ENCODE assay signal across 12 mouse cellular contexts in the genomic region with DNA sequence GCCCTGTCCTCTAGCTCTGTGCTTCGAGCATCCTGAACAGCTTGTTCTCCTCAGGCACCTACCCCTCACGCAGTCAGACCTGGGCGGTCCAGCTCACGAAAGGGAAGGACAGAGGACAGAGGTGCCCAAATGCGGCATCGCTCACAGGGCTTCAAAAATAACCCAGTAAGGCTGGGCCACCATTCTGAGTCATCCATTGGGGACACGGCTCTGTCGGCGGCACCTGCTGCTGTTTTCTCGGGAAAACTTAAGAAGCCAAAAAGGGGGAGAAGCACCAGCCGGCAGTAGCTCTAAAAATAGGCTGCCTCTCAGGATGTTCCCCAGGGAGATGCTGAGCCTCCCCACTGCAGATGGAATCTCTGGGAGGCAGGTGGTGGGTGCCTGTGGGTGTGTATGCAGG. TPM values are rescaled to one million over a fixed set of nuclear protein-coding genes. Genes with fewer than 3 reads are reported as not detected.
A peak's percentile ranks its signal among the peaks of the same experiment; 100 is the strongest.
DNase-seq lines count a peak whose midpoint lies in the region; ATAC-seq and TF ChIP-seq lines count a peak whose summit lies in the region.
"Had no signal": no experiment of that assay in that cellular context is flagged by ENCODE, and none has a peak within 500 bp of the region (broad histone marks: within the 10 kb centered on the region; RNA-seq: fewer than 3 reads in every experiment).

No protein-coding gene starts in this region.

- no peaks in the 10 kb centered on the region for H3K9me3 ChIP-seq in hindbrain, postnatal 0 days (ENCODE audit: low read length)
- H3K9me3 ChIP-seq in hindbrain, embryonic 13.5 days, result no peaks in the 10 kb centered on the region
- H3K9me3 ChIP-seq: intestine, embryonic 15.5 days; lung, embryonic 15.5 days had no signal

- no peak for TF ChIP-seq CTCF in hindbrain, postnatal 0 days (IDR thresholded peaks at IDR 0.05; ENCODE audit: low read depth)
- no peak for TF ChIP-seq CTCF in olfactory bulb, adult 2 months (IDR thresholded peaks at IDR 0.05; ENCODE audit: insufficient read depth, low read depth, low read length)

- peak; percentile 60 to 63 for DNase-seq in cerebellum, adult 18-20 months
- no peak for DNase-seq in cerebellum, adult 11-12 months
- no peak for DNase-seq in hindbrain, postnatal 0 days (ENCODE audit: low spot score)
- DNase-seq in layer of hippocampus, adult 8-10 months (ENCODE audit: low spot score in 2 of 2), result peak; percentile 72 to 80
- no peak for DNase-seq in spleen, postnatal 4 days (ENCODE audit: low spot score in 2 of 2)
- DNase-seq in lung, postnatal 36 days, result no peak
- DNase-seq: thymus, postnatal 36 days had no signal

- H3K9ac ChIP-seq in hindbrain, postnatal 0 days (replicated peaks; ENCODE audit: low read length), result no peak overlapping the region
- H3K9ac ChIP-seq in hindbrain, embryonic 13.5 days, result no peak overlapping the region
- H3K9ac ChIP-seq: intestine, embryonic 15.5 days; lung, embryonic 15.5 days had no signal

- no peak for ATAC-seq in hindbrain, postnatal 0 days
- no peak for ATAC-seq in hindbrain, embryonic 13.5 days (ENCODE audit: low FRiP score)

- H3K4me2 ChIP-seq in hindbrain, postnatal 0 days (ENCODE audit: low read depth, low read length), result peak overlapping the region; percentile 99
- H3K4me2 ChIP-seq in hindbrain, embryonic 13.5 days, result no peak overlapping the region

- 9% methylated on average over 11 of the region's 11 CpGs for WGBS in hindbrain, postnatal 0 days
- WGBS in hindbrain, embryonic 13.5 days, result 8% methylated on average over 11 of the region's 11 CpGs
- WGBS in olfactory bulb, adult 2 months, result 7% methylated on average over 11 of the region's 11 CpGs

- no peak overlapping the region for H3K27ac ChIP-seq in hindbrain, postnatal 0 days
- H3K27ac ChIP-seq in hindbrain, embryonic 13.5 days, result no peak overlapping the region
- peak overlapping the region; percentile 87 for H3K27ac ChIP-seq in olfactory bulb, adult 2 months (ENCODE audit: insufficient read depth, low read depth, low read length)
- H3K27ac ChIP-seq: intestine, embryonic 15.5 days; lung, embryonic 15.5 days had no signal

- 0 out of 2 replicates have a peak, but pooled peaks cover 7% of the 10 kb centered on the region for H3K4me1 ChIP-seq in hindbrain, postnatal 0 days (ENCODE audit: insufficient read depth, low read length)
- H3K4me1 ChIP-seq in hindbrain, embryonic 13.5 days (replicated peaks), result peaks cover 21% of the 10 kb centered on the region
- H3K4me1 ChIP-seq in olfactory bulb, adult 2 months (ENCODE audit: control insufficient read depth, insufficient read depth, low read length), result peaks cover 24% of the 10 kb centered on the region

- H3K36me3 ChIP-seq in hindbrain, postnatal 0 days (ENCODE audit: insufficient read depth, low read length), result no peaks in the 10 kb centered on the region
- no peaks in the 10 kb centered on the region for H3K36me3 ChIP-seq in hindbrain, embryonic 13.5 days
- H3K36me3 ChIP-seq: intestine, embryonic 15.5 days; lung, embryonic 15.5 days had no signal

- TF ChIP-seq POLR2A in olfactory bulb, adult 2 months (IDR thresholded peaks at IDR 0.05; ENCODE audit: insufficient read depth, low read depth, low read length), result no peak

- H3K27me3 ChIP-seq in hindbrain, postnatal 0 days (ENCODE audit: insufficient read depth, low read length), result peaks cover 24% of the 10 kb centered on the region; the same call in 1 of the 2 replicates
- H3K27me3 ChIP-seq in hindbrain, embryonic 13.5 days, result peaks cover 73% of the 10 kb centered on the region

- no peak overlapping the region for H3K4me3 ChIP-seq in hindbrain, postnatal 0 days (ENCODE audit: low read length)
- H3K4me3 ChIP-seq in hindbrain, embryonic 13.5 days, result no peak overlapping the region
- H3K4me3 ChIP-seq in olfactory bulb, adult 2 months (ENCODE audit: insufficient read depth, low read depth, low read length), result peak overlapping the region; percentile 68
- H3K4me3 ChIP-seq: intestine, embryonic 15.5 days had no signal

RNA-seq across cellular contexts. Expression of a gene that starts 7.7 kb away (rescaled TPM):
- 2.0 and 2.3 TPM in 2 replicates for total RNA-seq in hindbrain, postnatal 0 days (2014; rRNA removed)
- polyA plus RNA-seq in hindbrain, postnatal 0 days (2015; fragmentation: Nextera tagmentation; extraction: Ambion mirVana), result 3.1 and 3.5 TPM in 2 replicates
- 2.1 and 2.8 TPM in 2 replicates for polyA plus RNA-seq in hindbrain, embryonic 13.5 days (2015; fragmentation: Nextera tagmentation; extraction: Ambion mirVana)
- 10 to 100 TPM; 17.9 to 28.0 (median 21.8) TPM for total RNA-seq in layer of hippocampus, adult 8-10 months (2022)
- polyA plus RNA-seq in olfactory bulb, adult 2 months (2012; ENCODE audit: insufficient read depth, insufficient read length, low replicate concordance, missing spikeins), result not detected in 2 replicates

RNA-seq across cellular contexts. Expression of a gene that starts 7.7 kb away (rescaled TPM):
- total RNA-seq in hindbrain, postnatal 0 days (2014; rRNA removed), result 32.9 and 44.4 TPM in 2 replicates
- 105 and 109 TPM in 2 replicates for polyA plus RNA-seq in hindbrain, postnatal 0 days (2015; fragmentation: Nextera tagmentation; extraction: Ambion mirVana)
- 109 and 115 TPM in 2 replicates for polyA plus RNA-seq in hindbrain, embryonic 13.5 days (2015; fragmentation: Nextera tagmentation; extraction: Ambion mirVana)
- 10 to 100 TPM; 48.5 to 59.0 (median 51.3) TPM for total RNA-seq in layer of hippocampus, adult 8-10 months (2022)
- polyA plus RNA-seq in olfactory bulb, adult 2 months (2012; ENCODE audit: insufficient read depth, insufficient read length, low replicate concordance, missing spikeins), result not detected in 2 replicates

RNA-seq across cellular contexts. Expression of a gene that starts 32.5 kb away (rescaled TPM):
- total RNA-seq in hindbrain, postnatal 0 days (2014; rRNA removed), result 0.32 and 0.84 TPM in 2 replicates
- polyA plus RNA-seq in hindbrain, postnatal 0 days (2015; fragmentation: Nextera tagmentation; extraction: Ambion mirVana), result 0.60 and 0.83 TPM in 2 replicates
- polyA plus RNA-seq in hindbrain, embryonic 13.5 days (2015; fragmentation: Nextera tagmentation; extraction: Ambion mirVana), result 0.35 and 0.36 TPM in 2 replicates
- under 1 TPM; 0.65 to 0.80 (median 0.74) TPM for total RNA-seq in layer of hippocampus, adult 8-10 months (2022)
- polyA plus RNA-seq in olfactory bulb, adult 2 months (2012; ENCODE audit: insufficient read depth, insufficient read length, low replicate concordance, missing spikeins), result not detected in 2 replicates
- total RNA-seq: common myeloid progenitor, adult 5-6 weeks had no signal

RNA-seq across cellular contexts. Expression of a gene that starts 49.1 kb away (rescaled TPM):
- 12.1 and 12.3 TPM in 2 replicates for total RNA-seq in hindbrain, postnatal 0 days (2014; rRNA removed)
- 14.2 and 15.3 TPM in 2 replicates for polyA plus RNA-seq in hindbrain, postnatal 0 days (2015; fragmentation: Nextera tagmentation; extraction: Ambion mirVana)
- 16.7 and 17.6 TPM in 2 replicates for polyA plus RNA-seq in hindbrain, embryonic 13.5 days (2015; fragmentation: Nextera tagmentation; extraction: Ambion mirVana)
- 10 to 100 TPM in 1 of 4 experiments, 1 to 10 TPM in 3; 8.0 to 10.2 (median 9.0) TPM for total RNA-seq in layer of hippocampus, adult 8-10 months (2022)
- not detected in 2 replicates for polyA plus RNA-seq in olfactory bulb, adult 2 months (2012; ENCODE audit: insufficient read depth, insufficient read length, low replicate concordance, missing spikeins)

Comparison
In these comparisons a context has a peak if more than half of its experiments do, and no peak if none do; other contexts are left out.
1. DNase-seq: peak in cerebellum, adult 18-20 months (2 of 2) and layer of hippocampus, adult 8-10 months (2 of 2); none in cerebellum, adult 11-12 months (single experiment), hindbrain, postnatal 0 days (single experiment), spleen, postnatal 4 days (0 of 2) and lung, postnatal 36 days (single experiment).